Mouse (Mus musculus) heart, embryonic 16.5 days (tissue): Measurements from ENCODE around the gene Rnf213. TPM values are rescaled to one million over a fixed set of nuclear protein-coding genes. Genes with fewer than 3 reads are reported as not detected.

ENCODE experiments used
- ATAC-seq: fragments of 200-750 bp; cut with Nextera tagmentation; replicated peaks from 2 replicates; pipeline ENCODE4 v1.8.0; 2017; ENCODE audit warnings: moderate number of reproducible peaks; ENCODE audit not compliant: insufficient read depth, low FRiP score; ENCODE audit errors: extremely low read depth
- H3K27ac ChIP-seq: fragments of 300-500 bp; sonication (generic); 2 replicates; pipeline ENCODE4 v1.5.1; 2014; ENCODE audit warnings: mild to moderate bottlenecking, low read length, control low read depth, moderate library complexity
- H3K27me3 ChIP-seq: fragments of 300-500 bp; sonication (generic); 2 replicates; pipeline ENCODE4 v1.6.1; 2014; ENCODE audit warnings: low read length, mixed read lengths; ENCODE audit not compliant: control insufficient read depth, insufficient read depth
- H3K36me3 ChIP-seq: fragments of 300-500 bp; sonication (generic); 2 replicates; pipeline ENCODE4 v1.6.1; 2014; ENCODE audit not compliant: control insufficient read depth, insufficient read depth
- H3K4me1 ChIP-seq: fragments of 300-500 bp; sonication (generic); 2 replicates; pipeline ENCODE4 v1.6.1; 2014; ENCODE audit warnings: low read length, mixed read lengths; ENCODE audit not compliant: control insufficient read depth, insufficient read depth
- H3K4me2 ChIP-seq: fragments of 300-500 bp; sonication (generic); 2 replicates; pipeline ENCODE4 v1.6.1; 2014; ENCODE audit warnings: low read depth, mild to moderate bottlenecking, control low read depth, low read length
- H3K4me3 ChIP-seq: fragments of 300-500 bp; sonication (generic); 2 replicates; pipeline ENCODE4 v1.5.1; 2014; ENCODE audit warnings: mild to moderate bottlenecking, control low read depth, low read length
- H3K9ac ChIP-seq: fragments of 300-500 bp; sonication (generic); 2 replicates; pipeline ENCODE4 v1.6.1; 2014; ENCODE audit warnings: low read length, control low read depth
- H3K9me3 ChIP-seq: fragments of 300-500 bp; sonication (generic); replicated peaks from 2 replicates; pipeline ENCODE4 v1.6.1; 2016; ENCODE audit warnings: low read length; ENCODE audit not compliant: control insufficient read depth
- WGBS: fragments of 180-500 bp; shearing (Covaris S2); extraction: QIAGEN DNeasy Blood & Tissue Kit; methylation state at CpG from one replicate; pipeline ENCODE4 v1.1.7; 2014; 5-methylcytosine and 5-hydroxymethylcytosine counted together
- polyA plus RNA-seq: library from polyadenylated mRNA; unstranded; fragments of >200 nt; fragmentation: Nextera tagmentation; extraction: Ambion mirVana; gene quantifications from 2 replicates; pipeline ENCODE4 v1.2.1, GENCODE M21; 2015

Gene Rnf213
- polyA plus RNA-seq, 1 experiment from 2014 or later: 7.6 TPM

GRCm38 (mm10) chr11:119442199-119442598 is 49.3 kb downstream of the Rnf213 start:
- H3K4me3 ChIP-seq: no peak overlapping the region
- H3K9ac ChIP-seq: no peak overlapping the region
- H3K27me3 ChIP-seq: no peaks in the 10 kb centered on the region
- 90% methylated on average over 8 of the region's 8 CpGs for WGBS
- H3K4me1 ChIP-seq: no peaks in the 10 kb centered on the region
- no peak overlapping the region for H3K4me2 ChIP-seq
- ATAC-seq: no peak
- H3K9me3 ChIP-seq: no peaks in the 10 kb centered on the region
- no peak overlapping the region for H3K27ac ChIP-seq
- peaks cover 53% of the 10 kb centered on the region for H3K36me3 ChIP-seq

- WGBS: 93% methylated on average over 9 of the region's 9 CpGs
- H3K36me3 ChIP-seq: peaks cover 51% of the 10 kb centered on the region
- no peak overlapping the region for H3K9ac ChIP-seq
- H3K9me3 ChIP-seq: no peaks in the 10 kb centered on the region
- no peaks in the 10 kb centered on the region for H3K27me3 ChIP-seq
- no peaks in the 10 kb centered on the region for H3K4me1 ChIP-seq
- no peak overlapping the region for H3K27ac ChIP-seq
- ATAC-seq: no peak
- H3K4me3 ChIP-seq: no peak overlapping the region
- no peak overlapping the region for H3K4me2 ChIP-seq
These were observed 50.5 kb downstream of the Rnf213 start for GRCm38 (mm10) chr11:119443442-119443841.

- Histone ChIP-seq H3K36me3 (peaks cover 56% of the 10 kb centered on the region), H3K4me3 (no peak overlapping the region), H3K9ac (no peak overlapping the region), H3K4me2 (no peak overlapping the region), H3K9me3 (no peaks in the 10 kb centered on the region), H3K27me3 (no peaks in the 10 kb centered on the region), H3K4me1 (no peaks in the 10 kb centered on the region), H3K27ac (no peak overlapping the region)
- 72% methylated on average over 4 of the region's 4 CpGs for WGBS
- no peak for ATAC-seq
These were observed 63.2 kb downstream of the Rnf213 start for GRCm38 (mm10) chr11:119456097-119456496.

- Histone ChIP-seq H3K4me1 (no peaks in the 10 kb centered on the region), H3K9me3 (no peaks in the 10 kb centered on the region), H3K36me3 (peaks cover 69% of the 10 kb centered on the region), H3K27me3 (no peaks in the 10 kb centered on the region), H3K27ac (no peak overlapping the region), H3K9ac (no peak overlapping the region), H3K4me3 (no peak overlapping the region), H3K4me2 (no peak overlapping the region)
- ATAC-seq: no peak
- 92% methylated on average over 4 of the region's 4 CpGs for WGBS
These were observed 85.0 kb downstream of the Rnf213 start for GRCm38 (mm10) chr11:119477876-119478275.

- Histone ChIP-seq H3K4me1 (peaks cover 12% of the 10 kb centered on the region), H3K27me3 (no peaks in the 10 kb centered on the region), H3K36me3 (peaks cover 8% of the 10 kb centered on the region), H3K4me3 (peak within 1 kb of the TSS; percentile 71), H3K9ac (peak within 1 kb of the TSS; percentile 81), H3K4me2 (peak within 1 kb of the TSS; percentile 95), H3K9me3 (no peaks in the 10 kb centered on the region), H3K27ac (peak within 1 kb of the TSS; percentile 90)
- WGBS: under 1% methylated on average over 66 of the region's 66 CpGs
- peak; percentile 95 for ATAC-seq
These were observed 98.2 kb downstream of the Rnf213 start, which contains the start of gene Endov for GRCm38 (mm10) chr11:119490861-119491689. Endov (plus strand) TSS chr11:119491347.

- ATAC-seq: no peak
- WGBS: 5% methylated on average over 27 of the region's 27 CpGs
- Histone ChIP-seq H3K36me3 (peaks cover 3% of the 10 kb centered on the region), H3K9ac (peak overlapping the region; percentile 81), H3K4me1 (peaks cover 12% of the 10 kb centered on the region), H3K27ac (peak overlapping the region; percentile 90), H3K27me3 (no peaks in the 10 kb centered on the region), H3K4me2 (peak overlapping the region; percentile 92), H3K9me3 (no peaks in the 10 kb centered on the region), H3K4me3 (peak overlapping the region; percentile 71)
These were observed 98.8 kb downstream of the Rnf213 start for GRCm38 (mm10) chr11:119491690-119492087.

GRCm38 (mm10) chr11:119492830-119493229 is 99.9 kb downstream of the Rnf213 start:
- WGBS: 92% methylated on average over 6 of the region's 6 CpGs
- ATAC-seq: no peak
- Histone ChIP-seq H3K9ac (no peak overlapping the region), H3K27ac (no peak overlapping the region), H3K36me3 (no peaks in the 10 kb centered on the region; the same call in 1 of the 2 replicates), H3K9me3 (no peaks in the 10 kb centered on the region), H3K27me3 (no peaks in the 10 kb centered on the region), H3K4me1 (peaks cover 12% of the 10 kb centered on the region), H3K4me2 (no peak overlapping the region), H3K4me3 (no peak overlapping the region)

GRCm38 (mm10) chr11:119493516-119493915 is 100.6 kb downstream of the Rnf213 start:
- ATAC-seq: no peak
- H3K27me3 ChIP-seq: no peaks in the 10 kb centered on the region
- 76% methylated on average over 4 of the region's 4 CpGs for WGBS

GRCm38 (mm10) chr11:119496147-119496546 is 103.2 kb downstream of the Rnf213 start:
- H3K9me3 ChIP-seq: no peaks in the 10 kb centered on the region
- no peak overlapping the region for H3K9ac ChIP-seq
- peaks cover 8% of the 10 kb centered on the region for H3K4me1 ChIP-seq
- 0 out of 2 replicates have a peak, but pooled peaks cover 2% of the 10 kb centered on the region for H3K36me3 ChIP-seq
- H3K4me2 ChIP-seq: no peak overlapping the region
- H3K4me3 ChIP-seq: no peak overlapping the region
- H3K27me3 ChIP-seq: no peaks in the 10 kb centered on the region
- H3K27ac ChIP-seq: no peak overlapping the region
- 88% methylated on average over 5 of the region's 5 CpGs for WGBS
- ATAC-seq: no peak

More at GRCm38 (mm10) chr11:119493516-119493915, 100.6 kb downstream of the Rnf213 start:
- Histone ChIP-seq H3K9me3 (no peaks in the 10 kb centered on the region), H3K27ac (no peak overlapping the region), H3K36me3 (no peaks in the 10 kb centered on the region), H3K4me2 (no peak overlapping the region), H3K4me1 (peaks cover 12% of the 10 kb centered on the region), H3K4me3 (no peak overlapping the region), H3K9ac (no peak overlapping the region)
